Mouse (Mus musculus): ENCODE results near the gene Tph1. TPM values are rescaled to one million over a fixed set of nuclear protein-coding genes. Genes with fewer than 3 reads are reported as not detected.

The Tph1 gene
- polyA plus RNA-seq, 1 experiment from 2014 or later, result 0.25 TPM

- 89% methylated on average over 1 of the region's 1 CpGs for WGBS
- Histone ChIP-seq H3K9me3 (no peaks in the 10 kb centered on the region), H3K27me3 (peaks cover 10% of the 10 kb centered on the region), H3K4me2 (replicated peaks) (no peak overlapping the region), H3K36me3 (no peaks in the 10 kb centered on the region), H3K4me3 (no peak overlapping the region), H3K9ac (no peak overlapping the region), H3K4me1 (peaks cover 10% of the 10 kb centered on the region), H3K27ac (no peak overlapping the region)
- no peak for ATAC-seq (ENCODE audit: low FRiP score, low read depth)
Observed at GRCm38 (mm10) chr7:46643172-46643571, 29.2 kb downstream of the Tph1 start.

- Histone ChIP-seq H3K27ac (no peak overlapping the region), H3K27me3 (peaks cover 10% of the 10 kb centered on the region), H3K4me1 (peaks cover 10% of the 10 kb centered on the region), H3K36me3 (no peaks in the 10 kb centered on the region), H3K9me3 (no peaks in the 10 kb centered on the region), H3K4me3 (peak overlapping the region; percentile 69), H3K4me2 (replicated peaks) (peak overlapping the region; percentile 88), H3K9ac (peak overlapping the region; percentile 79)
- no peak; the same call in 1 of the 2 replicates for ATAC-seq (ENCODE audit: low FRiP score, low read depth)
- WGBS, result 19% methylated on average over 17 of the region's 17 CpGs
Observed at GRCm38 (mm10) chr7:46640062-46640461, 32.3 kb downstream of the Tph1 start.

GRCm38 (mm10) chr7:46639692-46640031 lies 32.7 kb downstream of the Tph1 start, which contains the start of gene Sergef:
Sergef (minus strand) TSS chr7:46639807.
- Histone ChIP-seq H3K27ac (no peak within 1 kb of the TSS), H3K9me3 (no peaks in the 10 kb centered on the region), H3K4me1 (peaks cover 10% of the 10 kb centered on the region), H3K36me3 (no peaks in the 10 kb centered on the region), H3K4me3 (peak within 1 kb of the TSS; percentile 69), H3K27me3 (peaks cover 10% of the 10 kb centered on the region), H3K4me2 (replicated peaks) (peak within 1 kb of the TSS; percentile 88), H3K9ac (peak within 1 kb of the TSS; percentile 79)
- peak; percentile 95 for ATAC-seq (ENCODE audit: low FRiP score, low read depth)
- WGBS, result under 1% methylated on average over 30 of the region's 30 CpGs

- no peak for ATAC-seq (ENCODE audit: low FRiP score, low read depth)
- H3K36me3 ChIP-seq, result no peaks in the 10 kb centered on the region
- H3K4me1 ChIP-seq, result peaks cover 10% of the 10 kb centered on the region
- H3K27ac ChIP-seq, result no peak overlapping the region
- H3K9ac ChIP-seq, result peak overlapping the region; percentile 79
- 9% methylated on average over 32 of the region's 32 CpGs for whole genome bisulfite sequencing
- peak overlapping the region; percentile 69 for H3K4me3 ChIP-seq
- peak overlapping the region; percentile 88 for H3K4me2 ChIP-seq (replicated peaks)
- H3K9me3 ChIP-seq, result no peaks in the 10 kb centered on the region
- H3K27me3 ChIP-seq, result peaks cover 10% of the 10 kb centered on the region
Observed at GRCm38 (mm10) chr7:46638889-46639691, 33.2 kb downstream of the Tph1 start.

- 75% methylated on average over 8 of the region's 8 CpGs for WGBS
Observed at GRCm38 (mm10) chr7:46628375-46628975, 43.9 kb downstream of the Tph1 start.

DNA sequence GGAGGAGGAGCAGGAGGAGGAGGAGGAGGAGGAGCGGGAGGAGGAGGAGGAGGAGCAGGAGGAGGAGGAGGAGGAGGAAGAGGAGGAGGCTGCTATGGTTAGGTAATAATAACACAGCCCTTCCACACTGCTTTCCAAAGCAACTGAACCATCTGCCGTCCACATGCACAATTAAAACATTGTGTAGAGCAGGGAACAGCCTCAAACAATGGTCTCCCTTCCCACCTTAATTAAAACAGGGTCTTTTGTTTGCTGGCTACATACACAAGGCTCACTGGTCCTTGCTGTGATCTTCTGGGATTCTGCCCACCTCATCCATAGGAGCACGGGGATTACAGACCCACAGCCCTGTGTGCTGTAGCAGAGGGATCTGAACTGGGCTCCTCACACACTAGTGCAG lies 48.4 kb downstream of the Tph1 start:
- 56% methylated on average over 2 of the region's 3 CpGs for WGBS
- no peak overlapping the region for H3K27ac ChIP-seq
- H3K36me3 ChIP-seq, result peaks cover 15% of the 10 kb centered on the region
- no peaks in the 10 kb centered on the region for H3K9me3 ChIP-seq
- no peaks in the 10 kb centered on the region for H3K4me1 ChIP-seq
- no peak for ATAC-seq (ENCODE audit: low FRiP score, low read depth)
- no peak overlapping the region for H3K4me3 ChIP-seq
- H3K4me2 ChIP-seq (replicated peaks), result no peak overlapping the region
- H3K9ac ChIP-seq, result no peak overlapping the region
- no peaks in the 10 kb centered on the region for H3K27me3 ChIP-seq

More at GRCm38 (mm10) chr7:46628375-46628975, 43.9 kb downstream of the Tph1 start:
- H3K4me2 ChIP-seq (replicated peaks), result no peak overlapping the region
- H3K27ac ChIP-seq, result no peak overlapping the region
- no peaks in the 10 kb centered on the region for H3K9me3 ChIP-seq
- H3K27me3 ChIP-seq, result no peaks in the 10 kb centered on the region
- peaks cover 18% of the 10 kb centered on the region for H3K36me3 ChIP-seq
- no peak overlapping the region for H3K9ac ChIP-seq
- no peak; the same call in 1 of the 2 replicates for ATAC-seq (ENCODE audit: low FRiP score, low read depth)
- H3K4me1 ChIP-seq, result no peaks in the 10 kb centered on the region
- H3K4me3 ChIP-seq, result no peak overlapping the region

DNA sequence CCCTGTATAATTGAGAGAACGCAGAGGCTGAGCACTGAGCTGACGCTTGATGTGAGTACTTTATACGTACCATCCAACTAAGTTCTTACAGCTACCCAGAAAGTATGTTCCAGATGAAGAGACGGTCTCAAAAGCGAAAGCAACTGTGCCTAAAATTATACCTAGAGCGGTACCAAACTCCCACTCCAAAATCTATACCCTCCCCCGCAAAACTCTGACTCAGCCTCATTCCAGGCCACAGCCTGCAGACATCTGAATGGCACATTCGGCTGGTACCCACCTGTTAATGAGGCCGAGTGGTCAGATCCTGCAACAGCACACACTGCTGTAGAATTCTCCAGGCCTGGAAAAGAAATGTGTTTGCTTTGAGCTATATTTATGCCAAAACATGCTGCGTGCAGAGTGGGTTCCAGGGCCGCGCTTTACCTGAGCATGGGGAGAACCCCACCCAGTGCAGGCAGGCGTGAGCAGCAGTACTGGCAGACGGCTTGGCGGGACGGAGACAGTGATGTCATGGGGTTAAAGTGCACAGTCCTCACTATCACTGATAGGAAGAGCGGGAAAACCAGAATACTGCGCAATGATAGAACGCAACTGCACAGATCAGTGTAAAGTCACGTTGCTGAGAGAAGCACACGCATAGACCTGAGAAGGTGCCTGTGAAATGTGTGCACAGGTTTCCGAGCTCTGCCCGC lies 53.8 kb downstream of the Tph1 start:
- no peak overlapping the region for H3K4me3 ChIP-seq
- H3K4me2 ChIP-seq (replicated peaks), result no peak overlapping the region
- H3K4me1 ChIP-seq, result no peaks in the 10 kb centered on the region
- H3K9me3 ChIP-seq, result no peaks in the 10 kb centered on the region
- H3K36me3 ChIP-seq, result peaks cover 18% of the 10 kb centered on the region
- no peak for ATAC-seq (ENCODE audit: low FRiP score, low read depth)
- no peaks in the 10 kb centered on the region for H3K27me3 ChIP-seq
- H3K27ac ChIP-seq, result no peak overlapping the region
- no peak overlapping the region for H3K9ac ChIP-seq
- 89% methylated on average over 23 of the region's 23 CpGs for WGBS

DNA sequence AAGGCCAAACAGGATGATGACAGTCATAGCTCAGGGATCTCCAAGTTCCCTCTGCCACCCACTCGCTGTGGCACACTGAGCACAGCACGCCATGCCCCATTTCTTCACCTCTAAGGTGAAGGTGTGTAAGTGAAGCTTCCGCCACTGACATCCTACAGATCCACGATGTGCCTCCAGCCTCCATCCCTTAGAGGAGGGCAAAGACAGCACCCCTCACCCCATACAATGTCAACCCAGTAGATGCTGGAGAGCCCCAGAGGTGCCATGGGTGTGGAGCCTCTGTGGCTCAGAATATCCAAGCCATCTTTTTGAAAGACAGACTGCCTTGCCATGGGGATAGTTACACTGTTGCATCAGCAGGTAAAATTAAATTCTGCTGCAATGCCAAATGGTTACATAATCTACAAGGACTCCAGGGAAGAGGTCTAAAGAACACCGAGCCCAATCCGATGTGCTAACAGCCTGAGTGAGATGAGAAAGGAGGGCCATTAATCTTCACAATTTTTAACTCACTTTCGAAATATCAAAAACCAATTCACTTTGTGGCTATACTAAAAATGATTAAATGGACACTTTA lies 55.8 kb downstream of the Tph1 start:
- WGBS, result 92% methylated on average over 7 of the region's 7 CpGs
- Histone ChIP-seq H3K4me1 (peaks cover 11% of the 10 kb centered on the region; the same call in 1 of the 2 replicates), H3K4me2 (replicated peaks) (no peak overlapping the region), H3K36me3 (peaks cover 23% of the 10 kb centered on the region), H3K9ac (no peak overlapping the region), H3K27me3 (no peaks in the 10 kb centered on the region), H3K4me3 (no peak overlapping the region), H3K27ac (no peak overlapping the region), H3K9me3 (no peaks in the 10 kb centered on the region)
- ATAC-seq (ENCODE audit: low FRiP score, low read depth), result no peak

DNA sequence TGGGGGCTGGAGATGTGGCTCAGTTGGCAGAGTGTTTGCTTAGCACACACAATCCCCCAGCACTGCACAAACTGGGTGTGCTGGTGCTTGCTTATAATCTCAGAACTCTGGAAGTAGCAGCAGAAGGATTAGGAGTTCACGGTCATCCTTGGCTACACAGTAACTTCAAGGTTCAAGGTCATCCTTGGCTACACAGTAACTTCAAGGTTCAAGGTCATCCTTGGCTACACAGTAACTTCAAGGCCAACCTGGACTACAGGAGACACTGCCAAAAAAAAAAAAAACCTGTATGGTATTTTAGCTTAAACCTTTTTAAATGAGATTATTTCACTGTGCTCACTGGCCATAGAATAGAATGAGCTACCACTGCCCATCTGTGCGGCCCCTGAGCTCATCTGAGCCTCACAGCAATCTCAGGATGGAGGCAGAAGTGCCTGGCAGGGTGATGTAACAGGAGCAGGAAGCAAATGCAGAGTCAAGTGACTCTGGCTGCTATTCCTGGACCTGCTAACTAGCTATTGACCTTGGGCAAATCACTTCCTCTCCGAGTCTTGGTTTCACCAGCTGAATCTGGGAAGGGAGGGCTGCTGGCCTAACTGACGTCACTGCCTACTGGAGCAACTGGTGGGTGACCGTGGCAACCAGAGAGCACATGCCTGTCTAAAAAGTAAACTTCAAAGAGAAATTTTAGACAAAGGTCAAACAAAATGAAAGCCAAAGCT lies 56.9 kb downstream of the Tph1 start:
- Histone ChIP-seq H3K27me3 (no peaks in the 10 kb centered on the region), H3K4me2 (replicated peaks) (no peak overlapping the region), H3K36me3 (peaks cover 19% of the 10 kb centered on the region), H3K4me3 (no peak overlapping the region), H3K27ac (no peak overlapping the region), H3K9me3 (no peaks in the 10 kb centered on the region), H3K4me1 (peaks cover 11% of the 10 kb centered on the region; the same call in 1 of the 2 replicates), H3K9ac (no peak overlapping the region)
- WGBS, result 67% methylated on average over 5 of the region's 5 CpGs
- ATAC-seq (ENCODE audit: low FRiP score, low read depth), result no peak

DNA sequence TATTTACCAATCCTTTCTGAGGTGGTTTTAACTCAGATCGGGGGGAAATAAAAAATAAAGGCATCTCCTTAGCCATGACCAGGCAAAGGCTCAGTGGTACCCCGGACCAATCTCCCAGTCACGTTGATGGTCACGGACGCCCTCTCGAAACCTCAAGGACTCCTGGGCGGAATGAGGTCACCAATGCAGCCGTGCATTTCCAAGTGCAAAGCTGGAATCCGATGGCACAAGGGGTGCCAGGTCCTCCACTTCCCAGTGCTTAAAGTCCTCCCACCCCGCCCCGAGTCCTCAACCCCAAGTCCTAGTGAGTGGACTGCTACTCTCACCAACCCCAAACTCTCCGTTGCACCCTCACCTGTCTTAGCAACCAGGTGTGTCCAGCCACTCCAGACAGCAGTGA lies 58.1 kb downstream of the Tph1 start:
- no peak overlapping the region for H3K4me2 ChIP-seq (replicated peaks)
- peaks cover 10% of the 10 kb centered on the region; the same call in 1 of the 2 replicates for H3K36me3 ChIP-seq
- H3K27me3 ChIP-seq, result no peaks in the 10 kb centered on the region
- H3K4me3 ChIP-seq, result no peak overlapping the region
- H3K9ac ChIP-seq, result no peak overlapping the region
- no peaks in the 10 kb centered on the region for H3K9me3 ChIP-seq
- no peak for ATAC-seq (ENCODE audit: low FRiP score, low read depth)
- WGBS, result 93% methylated on average over 12 of the region's 12 CpGs
- H3K27ac ChIP-seq, result no peak overlapping the region
- peaks cover 11% of the 10 kb centered on the region; the same call in 1 of the 2 replicates for H3K4me1 ChIP-seq

DNA sequence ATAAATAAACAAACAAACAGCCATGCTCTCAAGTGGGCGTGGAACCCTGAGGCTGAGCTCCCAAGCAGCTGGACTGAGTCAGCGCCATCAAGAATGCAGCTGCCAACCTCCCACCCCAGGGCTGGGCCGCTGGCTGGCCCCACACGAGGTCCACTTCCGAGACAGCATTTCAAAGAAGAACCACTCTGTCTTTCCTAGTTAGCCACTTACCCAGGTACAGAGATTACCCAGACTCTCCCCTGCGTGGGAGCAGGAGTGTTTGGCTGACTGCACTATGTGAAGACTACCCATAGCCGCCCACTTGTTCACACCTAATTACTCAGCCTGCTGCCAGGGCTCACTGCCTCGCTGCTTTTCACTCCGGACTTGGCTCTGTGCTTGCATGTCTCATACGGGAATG lies 59.2 kb downstream of the Tph1 start:
- 63% methylated on average over 10 of the region's 10 CpGs for WGBS
- H3K27ac ChIP-seq, result no peak overlapping the region
- no peaks in the 10 kb centered on the region for H3K27me3 ChIP-seq
- no peak overlapping the region for H3K4me2 ChIP-seq (replicated peaks)
- peaks cover 11% of the 10 kb centered on the region; the same call in 1 of the 2 replicates for H3K4me1 ChIP-seq
- H3K36me3 ChIP-seq, result peaks cover 5% of the 10 kb centered on the region; the same call in 1 of the 2 replicates
- H3K9me3 ChIP-seq, result no peaks in the 10 kb centered on the region
- no peak overlapping the region for H3K4me3 ChIP-seq
- no peak for ATAC-seq (ENCODE audit: low FRiP score, low read depth)
- no peak overlapping the region for H3K9ac ChIP-seq
